Mouse (Mus musculus): ENCODE data around the gene Nlrc5.
"Not testable (repeated sequence)": the region's sequence is repeated elsewhere in the genome, so short reads cannot be mapped to it uniquely, and the experiment has no call there.

The Nlrc5 gene

GRCm38 (mm10) chr8:94418017-94418416 lies 16.1 kb upstream of the Nlrc5 start:
- no peak for DNase-seq (ENCODE audit: low read depth, low spot score)

DNA sequence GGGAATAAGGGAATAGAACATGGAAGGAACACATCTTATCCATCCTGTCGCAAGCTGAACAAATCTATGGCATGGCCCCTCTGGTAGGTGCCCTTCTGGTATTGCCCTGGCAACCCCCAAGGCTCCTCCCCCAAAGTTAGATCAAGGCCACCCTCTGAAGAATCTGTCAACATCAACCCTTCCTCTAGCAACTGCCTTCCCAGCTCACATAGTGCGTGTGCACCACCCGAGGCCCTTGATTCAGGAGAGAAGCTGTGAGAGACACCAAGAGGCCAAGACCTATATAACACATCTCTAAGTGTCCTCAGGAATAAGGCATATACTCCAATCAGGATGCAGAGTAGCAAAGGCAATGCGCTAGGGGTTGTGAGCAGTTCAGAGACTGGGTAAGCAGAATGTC lies 11.9 kb upstream of the Nlrc5 start:
- no peak for DNase-seq (ENCODE audit: low read depth, low spot score)

GRCm38 (mm10) chr8:94427953-94428352 lies 6.2 kb upstream of the Nlrc5 start:
- DNase-seq (ENCODE audit: low read depth, low spot score), result no peak

DNA sequence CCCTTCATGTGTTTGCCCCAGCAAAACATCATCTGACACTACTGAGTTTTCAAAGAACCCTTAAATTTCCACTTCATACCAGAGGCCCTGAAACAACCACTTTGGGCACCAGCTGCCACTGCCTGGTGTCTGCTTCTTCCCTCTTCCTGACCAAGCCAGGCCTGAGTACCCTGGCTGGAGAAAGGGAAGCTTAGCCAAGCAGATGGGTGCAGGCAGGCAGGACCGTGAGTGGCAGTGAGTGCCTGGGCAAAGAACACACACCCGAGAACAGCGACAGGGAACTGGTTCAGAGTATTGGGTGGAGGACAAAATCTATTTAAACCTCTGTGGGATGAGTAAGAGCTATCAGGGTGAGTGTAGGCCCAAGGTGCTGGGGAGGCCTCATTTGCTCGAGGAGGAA lies 5.7 kb upstream of the Nlrc5 start:
- no peak for DNase-seq (ENCODE audit: low read depth, low spot score)

DNA sequence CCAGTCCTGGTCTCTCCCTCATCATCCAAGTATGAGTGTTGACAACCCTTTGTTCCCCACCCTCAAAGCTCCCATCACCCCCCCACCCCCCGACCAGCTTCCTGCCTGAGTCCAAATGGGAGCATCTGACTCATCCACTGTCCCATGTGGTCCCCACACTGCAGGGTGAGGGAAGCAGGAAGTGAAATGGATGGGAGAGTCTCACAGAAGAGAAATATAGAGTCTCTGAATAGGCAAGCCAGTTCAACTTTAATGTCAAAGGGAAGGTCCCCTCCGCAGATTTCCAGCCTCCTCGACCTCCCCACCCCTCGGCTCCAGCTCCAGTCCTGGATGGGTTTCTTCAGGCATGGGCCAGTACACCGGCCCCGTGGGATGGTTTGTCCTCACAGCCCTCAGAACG lies 4.8 kb upstream of the Nlrc5 start:
- no peak for DNase-seq (ENCODE audit: low read depth, low spot score)

GRCm38 (mm10) chr8:94432212-94432611 lies 1.9 kb upstream of the Nlrc5 start:
- no peak for DNase-seq (ENCODE audit: low read depth, low spot score)

- no peak for DNase-seq (ENCODE audit: low read depth, low spot score)
Measured at GRCm38 (mm10) chr8:94434958-94435357, 802 bp downstream of the Nlrc5 start.

DNA sequence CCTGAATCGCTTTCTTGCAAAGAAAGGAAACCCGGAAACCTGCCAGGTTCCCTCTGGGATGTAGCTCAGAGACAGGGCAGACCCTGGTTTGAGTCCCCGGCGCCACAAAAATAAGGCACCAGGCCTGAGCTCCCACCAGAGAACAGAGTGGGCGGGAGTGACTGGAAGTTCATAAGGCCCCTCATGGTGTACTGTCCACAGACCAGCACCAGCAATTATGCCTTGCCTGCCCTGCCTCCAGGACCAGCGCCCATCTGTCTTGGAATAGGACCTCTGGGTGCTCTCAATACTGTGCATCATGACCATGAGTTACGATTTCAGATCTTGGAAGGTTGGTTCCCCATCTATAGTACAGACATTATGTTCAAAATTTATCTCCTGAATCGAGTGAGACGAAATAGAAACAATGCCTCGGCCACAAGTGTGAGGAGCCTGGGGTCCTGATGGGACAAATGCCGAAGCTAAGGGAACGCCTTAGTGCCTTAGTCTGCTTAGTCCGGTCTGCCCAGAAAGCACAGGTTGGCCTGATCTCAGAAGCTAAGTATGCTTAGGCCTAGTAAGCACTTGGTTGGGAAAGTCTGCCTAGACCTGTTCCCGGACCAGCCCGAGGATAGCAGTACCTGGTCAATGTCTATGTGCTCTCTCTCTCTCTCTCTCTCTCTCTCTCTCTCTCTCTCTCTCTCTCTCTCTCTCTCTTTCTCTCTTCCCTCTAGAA lies 1.4 kb downstream of the Nlrc5 start:
- DNase-seq (ENCODE audit: low read depth, low spot score), result no peak

DNA sequence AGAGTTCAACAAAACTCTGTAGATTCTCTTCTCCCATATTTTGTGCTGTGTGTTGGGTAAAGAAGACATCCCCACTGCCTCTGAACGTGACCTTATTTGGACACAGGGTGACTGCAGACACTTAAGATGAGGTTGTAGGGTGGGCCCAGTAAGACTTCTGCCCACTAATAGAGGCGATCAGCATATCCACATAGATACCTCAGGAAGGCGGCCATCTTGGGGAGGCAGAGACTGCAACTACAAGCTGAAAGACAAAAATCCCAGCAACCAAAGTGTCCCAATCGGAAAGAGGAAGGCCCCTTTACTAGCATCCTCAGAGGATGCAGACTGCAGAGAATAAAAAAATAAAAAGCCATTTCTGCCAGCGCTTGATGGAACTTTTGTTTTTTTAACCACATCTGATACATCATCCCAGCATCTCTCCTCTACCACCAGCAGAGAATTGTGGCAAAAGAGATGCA lies 2.0 kb downstream of the Nlrc5 start:
- no peak for DNase-seq (ENCODE audit: low read depth, low spot score)

DNA sequence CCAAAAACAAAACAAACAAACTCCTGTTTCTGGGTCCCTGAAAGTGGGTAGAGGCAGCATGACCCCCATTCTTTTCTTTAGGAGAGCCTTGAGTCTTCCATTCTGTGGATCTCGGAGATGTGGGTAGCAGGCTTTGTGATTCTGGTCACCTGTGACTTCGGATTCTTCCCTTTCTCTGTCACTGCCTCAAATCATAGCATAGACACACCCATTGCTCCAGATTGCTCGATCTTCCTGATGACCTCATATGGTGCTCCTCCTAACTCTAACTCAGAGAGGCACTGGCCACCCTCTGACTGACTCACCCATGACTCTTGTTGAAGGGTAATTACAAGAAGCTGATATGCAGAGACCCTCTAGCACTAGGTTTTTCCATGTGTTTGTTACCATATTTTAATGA lies 2.7 kb downstream of the Nlrc5 start:
- no peak for DNase-seq (ENCODE audit: low read depth, low spot score)

GRCm38 (mm10) chr8:94438659-94439058 lies 4.5 kb downstream of the Nlrc5 start:
- no peak for DNase-seq (ENCODE audit: low read depth, low spot score)

DNA sequence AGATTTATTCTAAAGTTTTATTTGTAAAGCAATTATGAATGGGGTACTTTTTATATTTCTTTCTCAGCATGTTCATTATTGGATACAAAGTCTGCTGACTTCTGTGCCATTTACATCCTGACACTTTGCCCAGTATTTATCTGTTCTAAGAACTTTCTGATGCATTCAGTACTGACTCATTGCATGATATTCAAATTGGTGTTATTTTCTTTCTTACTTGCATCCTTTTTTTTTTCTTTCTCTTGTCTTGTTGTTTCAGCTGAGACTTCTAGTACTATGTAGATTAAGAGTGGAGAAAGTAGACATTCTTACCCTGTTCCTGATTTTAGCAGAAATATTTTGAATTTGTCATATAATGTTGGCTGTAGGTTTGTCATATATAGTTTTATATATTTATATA lies 5.5 kb downstream of the Nlrc5 start:
- DNase-seq (ENCODE audit: low read depth, low spot score), result no peak

- no peak for DNase-seq (ENCODE audit: low read depth, low spot score)
Measured at GRCm38 (mm10) chr8:94440389-94440788, 6.2 kb downstream of the Nlrc5 start.

GRCm38 (mm10) chr8:94441686-94442085 lies 7.5 kb downstream of the Nlrc5 start:
- DNase-seq (ENCODE audit: low read depth, low spot score), result no peak

- DNase-seq (ENCODE audit: low read depth, low spot score), result no peak
Measured at GRCm38 (mm10) chr8:94443153-94443552, 9.0 kb downstream of the Nlrc5 start.

DNA sequence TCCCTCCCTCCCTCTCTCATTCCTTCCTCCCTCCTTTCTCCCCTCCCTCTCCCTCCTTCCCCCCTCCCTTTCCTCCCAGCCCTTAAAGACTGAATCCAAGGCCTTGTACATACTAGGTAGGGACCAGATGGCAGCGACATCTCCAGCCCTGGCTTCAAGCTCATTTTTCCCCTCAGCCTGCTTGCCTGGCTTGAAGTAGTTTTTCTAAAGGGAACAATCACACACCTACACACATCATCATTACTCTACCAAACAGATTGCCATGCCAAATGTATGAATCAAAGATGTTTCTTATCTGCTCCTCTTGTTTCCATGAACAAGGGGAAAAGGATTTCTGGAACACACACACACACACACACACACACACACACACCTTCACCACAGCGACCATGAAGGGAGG lies 10.3 kb downstream of the Nlrc5 start:
- no peak for DNase-seq (ENCODE audit: low read depth, low spot score)

DNA sequence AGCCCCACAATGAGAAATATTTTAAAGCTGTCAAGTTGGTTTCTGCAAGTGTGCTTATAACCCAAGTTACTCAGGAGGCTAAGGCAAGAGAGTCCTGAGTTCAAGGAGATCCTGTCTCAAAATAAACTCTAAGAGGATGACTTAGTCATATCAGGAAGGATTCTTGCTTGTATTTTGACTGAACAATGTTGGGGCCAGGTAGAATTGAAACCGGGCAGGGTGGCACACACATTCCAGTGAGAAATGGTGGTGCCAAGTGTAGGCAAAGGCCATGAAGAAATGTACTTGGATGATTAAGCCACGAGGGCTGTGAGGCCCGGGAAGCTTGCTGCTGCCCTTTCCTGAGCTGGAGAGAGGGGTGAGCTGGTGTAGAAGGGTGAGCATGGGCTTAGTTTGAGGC lies 13.0 kb downstream of the Nlrc5 start:
- no peak for DNase-seq (ENCODE audit: low read depth, low spot score)

- no peak for DNase-seq (ENCODE audit: low read depth, low spot score)
Measured at GRCm38 (mm10) chr8:94447583-94448324, 13.6 kb downstream of the Nlrc5 start.

DNA sequence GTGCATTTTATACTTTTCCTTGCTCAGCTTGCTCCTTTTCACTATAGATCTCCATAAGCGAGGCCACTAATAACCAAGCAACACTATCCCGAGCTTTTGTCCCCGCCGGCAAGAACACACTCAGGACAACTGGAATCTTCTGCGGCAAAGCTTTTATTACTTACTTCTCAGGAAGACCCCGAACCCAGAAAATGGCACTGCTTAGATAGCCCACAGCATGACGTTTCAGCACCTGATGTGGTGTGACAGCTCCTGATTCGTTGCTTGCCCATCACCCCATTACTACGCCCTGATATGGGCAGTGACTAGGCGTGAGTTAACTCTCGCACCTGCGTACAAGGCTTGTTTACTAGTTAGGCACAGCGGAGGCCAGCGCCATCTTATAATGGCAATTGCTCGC lies 18.8 kb downstream of the Nlrc5 start:
- DNase-seq (ENCODE audit: low read depth, low spot score), result not testable (repeated sequence)

DNA sequence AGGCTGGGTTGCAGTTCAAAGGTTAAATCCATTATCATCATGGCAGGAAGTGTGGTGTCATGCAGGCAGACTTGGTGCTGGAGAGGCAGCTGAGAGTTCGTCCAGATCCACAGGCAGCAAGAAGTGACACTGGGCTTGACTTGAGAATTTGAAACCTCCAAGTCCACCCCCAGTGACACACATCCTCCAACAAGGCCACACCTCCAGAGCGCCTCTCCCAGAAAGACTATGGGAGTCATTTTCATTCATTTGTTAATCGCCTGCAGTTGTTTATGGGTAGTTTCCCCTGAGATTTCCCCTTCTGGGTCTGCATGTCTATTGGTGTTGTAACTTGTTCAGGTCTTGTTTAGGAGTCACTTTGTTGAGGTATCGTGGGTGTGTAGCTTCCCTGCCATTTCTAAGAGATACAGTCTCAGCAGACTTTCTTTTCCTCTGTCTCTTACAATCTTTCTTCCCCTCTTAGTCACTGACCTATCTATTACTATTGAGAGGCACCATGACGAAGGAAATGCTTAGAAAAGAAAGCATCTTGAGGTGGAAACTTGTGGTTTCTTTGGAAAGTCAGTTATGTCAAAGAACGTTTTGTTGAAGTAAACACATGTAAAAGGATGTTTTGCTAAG lies 19.8 kb downstream of the Nlrc5 start:
- DNase-seq (ENCODE audit: low read depth, low spot score), result no peak

- DNase-seq (ENCODE audit: low read depth, low spot score), result no peak
Measured at GRCm38 (mm10) chr8:94454905-94455304, 20.7 kb downstream of the Nlrc5 start.

GRCm38 (mm10) chr8:94456071-94456470 lies 21.9 kb downstream of the Nlrc5 start:
- no peak for DNase-seq (ENCODE audit: low read depth, low spot score)

DNA sequence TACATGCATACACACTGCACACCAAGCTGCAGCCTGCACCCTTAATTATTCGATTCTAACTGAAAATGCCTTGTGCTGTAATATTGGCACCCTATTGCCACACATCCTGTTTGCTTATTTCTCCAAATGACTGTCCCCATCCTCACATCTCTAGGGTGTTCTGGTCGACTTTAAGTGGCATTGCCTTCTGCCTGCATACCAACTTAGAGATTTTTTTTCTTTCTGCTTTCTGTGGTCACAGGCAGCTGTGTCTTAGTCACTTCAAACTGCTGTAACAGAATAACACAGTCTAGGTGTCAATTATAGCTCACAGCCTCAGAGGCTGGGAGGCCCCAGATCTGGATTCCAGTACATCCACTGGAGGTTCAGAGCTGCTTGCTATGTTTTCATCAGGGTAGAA lies 24.4 kb downstream of the Nlrc5 start:
- DNase-seq (ENCODE audit: low read depth, low spot score), result no peak
